Mouse (Mus musculus): ENCODE data around the gene Rab21. TPM values are rescaled to one million over a fixed set of nuclear protein-coding genes. Genes with fewer than 3 reads are reported as not detected.

The Rab21 gene
- polyA plus RNA-seq, 1 experiment from 2014 or later, result 4.6 TPM

DNA sequence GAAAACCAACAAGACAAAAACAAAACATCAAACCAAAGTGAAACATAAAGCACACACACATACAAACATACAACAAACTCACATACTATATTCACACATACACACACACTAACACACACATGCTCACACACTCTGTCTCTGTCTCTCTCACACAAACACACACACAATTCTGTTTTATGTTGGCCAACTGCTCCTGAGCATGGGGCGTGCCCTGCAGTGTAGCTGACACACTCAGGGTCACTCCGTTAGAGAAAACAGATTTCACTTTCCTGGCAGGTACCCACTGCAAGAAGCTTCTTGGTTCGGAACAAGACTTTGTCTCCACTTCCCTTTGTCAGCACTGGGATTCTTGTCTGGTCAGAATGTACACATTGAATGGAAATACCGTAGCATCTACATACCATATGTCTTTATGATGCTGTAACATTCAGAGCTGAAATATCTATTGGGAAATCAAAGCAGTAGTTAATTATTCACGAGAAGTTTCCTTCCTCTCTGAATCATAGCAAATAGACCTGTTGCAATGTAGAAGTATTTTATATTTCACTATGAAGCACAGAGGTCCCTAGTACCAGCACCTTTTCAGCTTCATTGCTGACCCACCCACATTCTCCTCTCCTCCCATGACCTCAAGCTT, 52.4 kb downstream of the Rab21 start:
- no peak for ATAC-seq (ENCODE audit: insufficient number of reproducible peaks, low FRiP score, low TSS enrichment, low read depth)
- Histone ChIP-seq H3K9ac (no peak overlapping the region), H3K4me2 (no peak overlapping the region), H3K36me3 (no peaks in the 10 kb centered on the region), H3K4me3 (no peak overlapping the region), H3K27ac (no peak overlapping the region), H3K4me1 (no peaks in the 10 kb centered on the region), H3K27me3 (no peaks in the 10 kb centered on the region), H3K9me3 (no peaks in the 10 kb centered on the region)
- WGBS, result 72% methylated on average over 5 of the region's 5 CpGs

DNA sequence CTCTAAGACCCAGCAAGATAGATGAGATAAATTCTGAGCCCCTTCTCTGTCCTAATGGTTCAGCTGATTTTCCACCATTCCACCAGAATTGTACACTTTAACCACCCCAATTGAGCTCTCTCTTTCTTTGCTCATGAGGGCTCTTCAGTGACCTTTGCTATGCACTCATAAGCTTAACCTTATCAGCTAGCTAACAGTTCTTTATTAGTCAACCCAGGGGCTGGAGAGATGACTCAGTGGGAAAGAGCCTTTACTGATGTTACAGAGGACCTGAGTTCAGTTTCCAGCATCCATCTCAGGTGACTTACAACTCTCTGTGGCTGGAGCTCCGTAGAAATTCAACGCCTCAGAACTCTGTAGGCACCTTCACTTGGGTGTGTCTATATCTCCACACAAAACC, 53.1 kb downstream of the Rab21 start:
- Histone ChIP-seq H3K4me3 (no peak overlapping the region), H3K36me3 (no peaks in the 10 kb centered on the region), H3K9ac (no peak overlapping the region), H3K27ac (no peak overlapping the region), H3K9me3 (no peaks in the 10 kb centered on the region), H3K27me3 (no peaks in the 10 kb centered on the region), H3K4me1 (no peaks in the 10 kb centered on the region), H3K4me2 (no peak overlapping the region)
- WGBS, result 87% methylated on average over 2 of the region's 2 CpGs
- ATAC-seq (ENCODE audit: insufficient number of reproducible peaks, low FRiP score, low TSS enrichment, low read depth), result no peak

DNA sequence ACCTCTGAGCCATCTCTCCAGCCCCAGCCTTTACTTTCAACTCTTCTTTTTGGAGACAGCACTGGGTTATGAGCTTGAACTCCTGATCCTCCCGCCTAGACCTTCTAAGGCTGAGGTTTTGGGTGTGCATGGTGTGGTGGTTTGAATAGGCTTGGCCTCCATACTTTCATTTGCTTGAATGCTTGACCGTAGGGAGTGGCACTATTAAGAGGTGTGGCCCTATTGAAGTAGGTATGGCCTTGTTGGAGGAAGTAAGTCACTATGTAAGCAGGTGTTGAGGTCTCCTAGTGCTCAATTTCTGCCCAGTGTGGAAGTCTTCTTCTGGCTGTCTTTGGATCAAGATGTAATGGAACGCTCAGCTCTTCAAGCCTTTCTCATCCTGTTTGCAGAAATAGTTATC, 54.0 kb downstream of the Rab21 start:
- H3K27ac ChIP-seq, result no peak overlapping the region
- H3K9me3 ChIP-seq, result no peaks in the 10 kb centered on the region
- H3K27me3 ChIP-seq, result no peaks in the 10 kb centered on the region
- no peak for ATAC-seq (ENCODE audit: insufficient number of reproducible peaks, low FRiP score, low TSS enrichment, low read depth)
- no peak overlapping the region for H3K9ac ChIP-seq
- H3K4me3 ChIP-seq, result no peak overlapping the region
- no peaks in the 10 kb centered on the region for H3K4me1 ChIP-seq
- no peak overlapping the region for H3K4me2 ChIP-seq
- H3K36me3 ChIP-seq, result no peaks in the 10 kb centered on the region
- WGBS, result 86% methylated on average over 3 of the region's 3 CpGs

DNA sequence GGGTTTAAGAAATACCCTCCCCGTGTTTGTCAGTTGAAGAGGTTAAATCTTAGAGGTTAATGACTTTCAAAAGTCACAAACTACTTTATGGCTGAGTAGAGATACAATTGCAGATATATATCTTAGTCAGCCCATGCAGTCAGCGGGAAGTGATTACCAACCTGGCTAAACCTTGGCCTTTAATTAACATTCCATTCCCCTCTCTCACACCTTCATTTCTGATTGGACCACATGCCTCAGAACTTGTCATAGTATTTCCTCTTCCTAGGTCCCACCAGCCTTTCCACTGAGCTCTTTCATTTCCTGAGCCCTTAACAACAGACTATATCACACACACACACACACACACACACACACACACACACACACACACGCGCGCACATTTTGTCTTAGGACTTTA, 59.2 kb downstream of the Rab21 start:
- WGBS, result 71% methylated on average over 5 of the region's 5 CpGs
- Histone ChIP-seq H3K27ac (no peak overlapping the region), H3K27me3 (no peaks in the 10 kb centered on the region), H3K4me2 (no peak overlapping the region), H3K9ac (no peak overlapping the region), H3K4me3 (no peak overlapping the region), H3K4me1 (no peaks in the 10 kb centered on the region; the same call in 1 of the 2 replicates), H3K36me3 (no peaks in the 10 kb centered on the region), H3K9me3 (no peaks in the 10 kb centered on the region)
- ATAC-seq (ENCODE audit: insufficient number of reproducible peaks, low FRiP score, low TSS enrichment, low read depth), result no peak

DNA sequence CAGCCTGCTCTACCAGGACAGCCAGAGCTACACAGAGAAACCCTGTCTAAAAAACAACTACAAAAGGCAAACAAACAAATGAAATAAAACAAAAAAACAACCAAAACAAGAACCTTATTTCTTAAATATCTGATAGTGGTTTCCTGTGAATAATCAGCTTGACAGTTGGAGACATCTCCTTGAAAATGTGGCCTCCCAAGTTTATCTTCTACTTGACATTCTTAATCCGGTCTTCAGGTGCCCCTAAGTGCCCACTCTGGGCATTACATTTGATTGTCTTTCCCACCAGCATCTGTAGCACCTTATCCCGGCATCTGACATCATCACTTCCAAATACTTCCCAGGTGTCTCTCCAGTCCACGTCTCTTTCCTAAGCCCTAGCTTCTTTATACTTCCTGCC, 61.9 kb downstream of the Rab21 start:
- Histone ChIP-seq H3K4me2 (no peak overlapping the region), H3K27me3 (no peaks in the 10 kb centered on the region), H3K9me3 (no peaks in the 10 kb centered on the region), H3K4me3 (no peak overlapping the region), H3K4me1 (peaks cover 13% of the 10 kb centered on the region), H3K36me3 (no peaks in the 10 kb centered on the region), H3K9ac (no peak overlapping the region), H3K27ac (no peak overlapping the region)
- 66% methylated on average over 3 of the region's 3 CpGs for WGBS
- ATAC-seq (ENCODE audit: insufficient number of reproducible peaks, low FRiP score, low TSS enrichment, low read depth), result no peak

DNA sequence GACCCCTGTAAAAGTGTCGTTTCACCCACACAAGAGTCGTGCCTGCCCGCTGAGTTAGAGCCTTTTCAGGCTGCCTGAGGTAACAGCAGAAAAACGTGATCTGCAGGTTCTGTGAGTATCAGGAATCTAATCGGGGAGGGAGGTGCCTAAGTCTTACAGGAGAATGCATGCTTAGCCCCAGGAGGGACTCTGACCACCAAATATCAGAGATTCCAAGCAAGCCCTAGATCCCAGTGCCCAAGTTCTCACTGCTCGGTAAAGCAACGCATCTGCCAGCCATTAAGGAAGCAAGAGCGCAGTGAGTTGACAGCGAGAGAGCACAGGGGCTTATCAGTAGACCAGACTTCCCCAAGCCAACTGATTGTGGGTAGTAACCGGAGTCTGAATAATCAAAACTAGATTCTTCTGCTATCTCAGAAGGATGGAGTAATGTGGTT, 63.1 kb downstream of the Rab21 start:
- Histone ChIP-seq H3K9me3 (no peaks in the 10 kb centered on the region), H3K9ac (0 out of 2 replicates have a peak overlapping the region, but pooled peaks have one; percentile 26), H3K4me3 (peak overlapping the region; percentile 73), H3K27me3 (no peaks in the 10 kb centered on the region), H3K36me3 (no peaks in the 10 kb centered on the region), H3K4me2 (peak overlapping the region; percentile 62), H3K27ac (peak overlapping the region; percentile 74), H3K4me1 (peaks cover 18% of the 10 kb centered on the region)
- ATAC-seq (ENCODE audit: insufficient number of reproducible peaks, low FRiP score, low TSS enrichment, low read depth), result no peak
- WGBS, result 6% methylated on average over 10 of the region's 10 CpGs

DNA sequence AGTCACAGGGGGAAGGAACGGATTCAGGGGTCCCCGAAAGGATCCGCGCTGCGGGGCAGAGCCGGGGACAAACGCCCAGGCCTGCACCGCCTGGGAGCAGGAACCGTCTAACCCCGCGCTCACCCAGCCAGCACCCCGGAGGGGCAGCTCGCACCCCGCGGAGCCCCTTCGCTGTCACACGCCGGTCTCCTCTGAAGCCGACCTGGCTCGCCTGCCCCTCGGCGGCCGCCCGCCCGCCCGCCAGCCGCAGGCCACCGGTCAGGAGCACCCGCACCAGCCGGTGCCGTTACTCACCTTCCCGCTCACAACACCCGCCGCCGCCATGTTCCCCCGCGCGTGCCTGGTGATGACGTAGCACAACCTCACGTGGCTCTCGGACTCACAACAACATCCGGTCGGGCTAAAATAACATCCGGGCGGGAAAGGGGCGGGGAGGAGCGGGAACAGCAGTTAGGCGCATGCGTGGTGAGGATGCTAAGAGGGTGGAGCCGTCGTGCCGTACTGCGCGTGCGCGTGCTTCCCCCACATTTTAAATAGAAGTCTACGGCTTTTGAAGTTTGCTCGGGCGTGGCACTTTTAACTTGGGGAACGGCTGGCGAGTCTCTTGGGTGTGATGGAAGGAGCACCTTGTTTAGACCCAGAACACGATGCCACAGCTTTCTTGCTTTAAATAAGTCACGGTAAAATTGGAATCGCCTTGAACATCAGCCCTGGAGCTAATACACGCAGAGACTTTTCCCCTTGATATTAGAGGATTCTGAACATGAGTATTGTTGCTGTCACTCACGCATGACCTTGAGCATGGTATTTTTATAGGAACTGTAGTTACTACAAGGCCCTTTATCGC, 64.1 kb downstream of the Rab21 start, which contains the start of gene Tbc1d15:
Gene Tbc1d15 (minus strand): TSS at position 380 of the 847 bp plus-strand sequence.
- H3K4me3 ChIP-seq, result peak within 1 kb of the TSS; percentile 73
- ATAC-seq (ENCODE audit: insufficient number of reproducible peaks, low FRiP score, low TSS enrichment, low read depth), result peak; percentile 93
- peak within 1 kb of the TSS; percentile 74 for H3K9ac ChIP-seq
- no peaks in the 10 kb centered on the region for H3K27me3 ChIP-seq
- under 1% methylated on average over 67 of the region's 67 CpGs for whole genome bisulfite sequencing
- H3K36me3 ChIP-seq, result no peaks in the 10 kb centered on the region
- H3K27ac ChIP-seq, result peak within 1 kb of the TSS; percentile 74
- peaks cover 18% of the 10 kb centered on the region for H3K4me1 ChIP-seq
- H3K4me2 ChIP-seq, result peak within 1 kb of the TSS; percentile 62
- no peaks in the 10 kb centered on the region for H3K9me3 ChIP-seq

DNA sequence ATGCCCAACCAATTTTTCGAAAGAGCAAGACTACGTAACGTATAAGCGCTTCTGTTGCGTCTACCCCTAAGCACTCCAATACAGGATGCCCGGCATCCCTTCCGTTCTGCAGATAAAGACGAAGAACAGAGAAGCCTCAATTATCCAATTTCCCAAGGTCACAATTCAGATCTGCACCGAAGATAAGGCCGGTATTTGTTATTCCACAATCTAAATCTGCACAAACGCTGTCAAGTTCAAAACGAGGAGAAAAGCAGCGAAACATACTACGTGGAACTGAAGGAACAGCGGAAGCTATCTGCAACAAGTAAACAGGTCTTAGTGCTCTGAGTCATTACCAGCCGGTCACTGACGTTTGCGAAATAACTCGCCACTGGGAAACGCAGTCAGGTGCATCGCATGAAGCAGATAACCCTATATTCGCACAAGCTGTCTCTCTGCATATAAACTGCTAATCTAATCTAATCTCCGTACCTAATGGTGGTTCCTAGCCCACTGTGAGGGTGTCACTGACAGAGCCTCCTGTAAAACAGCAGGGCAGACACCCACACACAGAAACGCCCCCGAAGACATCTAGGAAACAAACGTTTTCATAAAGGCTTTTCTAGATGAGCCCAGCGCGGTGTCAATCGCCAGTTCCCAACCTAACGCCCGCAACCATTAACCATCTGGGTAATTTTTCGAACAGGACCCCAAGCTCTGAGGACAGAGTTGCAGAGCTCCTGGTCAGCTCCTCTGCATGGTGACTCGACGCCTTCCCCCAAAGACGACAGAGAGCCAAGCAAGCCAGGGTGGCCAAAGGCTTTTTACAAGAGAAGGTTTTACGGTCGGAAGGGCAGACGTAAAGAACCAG, 64.9 kb downstream of the Rab21 start:
- 29% methylated on average over 38 of the region's 38 CpGs for WGBS

DNA sequence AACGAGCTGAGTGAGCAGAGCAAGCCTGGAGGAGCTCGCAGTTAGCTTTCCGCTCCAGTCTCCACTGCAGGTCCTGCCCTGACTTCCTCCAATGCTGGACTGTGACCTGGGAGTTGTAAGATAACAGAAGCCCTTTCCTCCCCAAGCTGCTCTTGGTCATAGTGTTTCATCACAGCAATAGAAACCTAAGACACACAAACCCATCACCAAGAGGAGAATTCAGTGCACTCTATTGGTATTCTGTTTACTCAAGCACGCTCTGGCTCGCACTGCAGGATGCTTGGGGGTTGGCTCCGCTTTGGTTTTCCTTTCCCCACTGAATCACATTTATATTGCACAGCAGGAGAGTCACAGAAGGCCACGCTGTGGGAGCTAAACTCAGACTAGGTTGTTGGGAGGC, 67.4 kb downstream of the Rab21 start:
- H3K9me3 ChIP-seq, result no peaks in the 10 kb centered on the region
- 53% methylated on average over 7 of the region's 7 CpGs for WGBS
- no peak overlapping the region for H3K4me3 ChIP-seq
- ATAC-seq (ENCODE audit: insufficient number of reproducible peaks, low FRiP score, low TSS enrichment, low read depth), result no peak
- no peak overlapping the region for H3K9ac ChIP-seq
- H3K4me1 ChIP-seq, result peaks cover 18% of the 10 kb centered on the region
- H3K4me2 ChIP-seq, result no peak overlapping the region
- no peak overlapping the region for H3K27ac ChIP-seq
- no peaks in the 10 kb centered on the region for H3K27me3 ChIP-seq
- H3K36me3 ChIP-seq, result no peaks in the 10 kb centered on the region

More for the DNA sequence above, 64.9 kb downstream of the Rab21 start:
- Histone ChIP-seq H3K9ac (peak overlapping the region; percentile 74), H3K9me3 (no peaks in the 10 kb centered on the region), H3K4me2 (peak overlapping the region; percentile 62), H3K36me3 (no peaks in the 10 kb centered on the region), H3K4me3 (peak overlapping the region; percentile 73), H3K4me1 (peaks cover 18% of the 10 kb centered on the region), H3K27me3 (no peaks in the 10 kb centered on the region), H3K27ac (peak overlapping the region; percentile 52)
- ATAC-seq (ENCODE audit: insufficient number of reproducible peaks, low FRiP score, low TSS enrichment, low read depth), result no peak; the same call in 1 of the 2 replicates

DNA sequence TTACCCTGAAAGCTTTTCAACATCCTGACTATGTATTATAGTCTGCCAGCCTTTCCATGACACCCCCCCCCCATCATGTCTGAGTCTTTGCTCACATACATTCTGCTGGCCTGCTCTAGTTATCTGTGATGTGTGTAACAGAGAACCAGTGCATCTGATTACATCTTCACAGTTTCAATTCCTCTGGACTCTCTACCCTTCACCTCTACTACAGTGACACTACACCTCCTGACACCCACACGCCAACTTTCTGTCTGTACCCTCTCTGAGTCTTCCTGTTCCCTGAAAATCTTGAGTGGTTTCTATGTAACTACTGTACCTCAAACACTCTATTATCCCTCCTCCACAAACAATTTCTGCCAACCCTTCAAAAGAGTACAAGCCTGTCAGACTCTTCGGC, 69.9 kb downstream of the Rab21 start:
- Histone ChIP-seq H3K4me3 (no peak overlapping the region), H3K27me3 (no peaks in the 10 kb centered on the region), H3K9me3 (no peaks in the 10 kb centered on the region), H3K4me2 (no peak overlapping the region), H3K4me1 (peaks cover 22% of the 10 kb centered on the region), H3K27ac (no peak overlapping the region), H3K9ac (no peak overlapping the region), H3K36me3 (no peaks in the 10 kb centered on the region)
- ATAC-seq (ENCODE audit: insufficient number of reproducible peaks, low FRiP score, low TSS enrichment, low read depth), result no peak
- WGBS, result 88% methylated on average over 2 of the region's 2 CpGs

DNA sequence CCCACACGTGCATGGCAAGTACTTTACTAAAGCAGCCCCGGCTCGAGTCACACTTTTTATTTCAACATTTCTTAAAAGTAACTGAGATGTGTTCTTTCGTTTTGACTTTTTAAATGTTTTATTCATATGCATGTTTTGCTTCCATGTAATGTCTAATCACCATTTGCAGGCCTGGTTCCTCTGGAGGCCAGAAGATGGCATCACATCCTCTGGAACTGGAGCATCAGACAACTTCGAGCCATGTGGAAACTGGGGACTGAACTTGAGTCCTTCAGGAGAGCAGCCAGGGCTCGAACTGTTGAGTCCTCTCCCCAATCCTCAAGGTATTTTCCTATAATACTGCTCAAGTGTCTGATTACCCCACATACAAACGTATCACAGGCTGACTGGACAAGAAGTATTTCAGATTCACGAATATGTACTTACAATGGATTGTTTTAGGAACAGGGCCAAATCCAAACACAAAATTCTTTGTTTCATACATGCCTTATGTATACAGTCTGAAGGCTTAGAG, 74.3 kb downstream of the Rab21 start:
- no peak overlapping the region for H3K9ac ChIP-seq
- no peak overlapping the region for H3K4me2 ChIP-seq
- H3K36me3 ChIP-seq, result peaks cover 31% of the 10 kb centered on the region
- H3K4me3 ChIP-seq, result no peak overlapping the region
- no peaks in the 10 kb centered on the region for H3K27me3 ChIP-seq
- peaks cover 4% of the 10 kb centered on the region; the same call in 1 of the 2 replicates for H3K4me1 ChIP-seq
- no peak for ATAC-seq (ENCODE audit: insufficient number of reproducible peaks, low FRiP score, low TSS enrichment, low read depth)
- no peak overlapping the region for H3K27ac ChIP-seq
- WGBS, result 79% methylated on average over 8 of the region's 8 CpGs
- no peaks in the 10 kb centered on the region for H3K9me3 ChIP-seq
